Mouse (Mus musculus) erythroblast, embryonic 14.5 days (primary cell): ENCODE data around the gene Map3k9.

Experiments
- GATA1 ChIP-seq: IDR thresholded peaks from 2 replicates; pipeline ENCODE4 v1.6.1; 2012; ENCODE audit warnings: low read length, inconsistent platforms, mixed read lengths
- TAL1 ChIP-seq: IDR thresholded peaks from 3 replicates; pipeline ENCODE4 v1.6.1; 2012; ENCODE audit warnings: low read length, inconsistent platforms, mixed read lengths

- no peak for TF ChIP-seq GATA1
- no peak for TF ChIP-seq TAL1
These were observed 61.8 kb downstream of the Map3k9 start for GRCm38 (mm10) chr12:81719161-81719560.
